Mouse (Mus musculus) MEL (cell line): ENCODE results near the gene Abhd4. TPM values are rescaled to one million over a fixed set of nuclear protein-coding genes. Genes with fewer than 3 reads are reported as not detected.

ENCODE experiments used
- DNase-seq: peaks from one replicate; pipeline ENCODE4 v3.0.0; 2011; ENCODE audit warnings: low read depth, low spot score
- H3K27ac ChIP-seq: 2 replicates; pipeline ENCODE4 v1.5.1; 2012; ENCODE audit warnings: low read depth, mild to moderate bottlenecking, control low read depth, low read length, moderate library complexity; ENCODE audit not compliant: control insufficient read depth
- H3K27me3 ChIP-seq, 2 experiments: fragments of 150-350 bp in 1 of 2; sonication (generic) in 1 of 2; 2 replicates each; pipeline ENCODE4 v1.6.1; 2012; ENCODE audit warnings: low read length in 2 of 2, mild to moderate bottlenecking in 2 of 2, improper control_type of control experiment in 1 of 2, moderate library complexity in 1 of 2; ENCODE audit not compliant: insufficient read depth in 2 of 2, control insufficient read depth in 1 of 2
- H3K36me3 ChIP-seq, 2 experiments: 2 replicates each; pipeline ENCODE4 v1.6.1; 2012 to 2014; ENCODE audit warnings: low read length in 2 of 2, improper control_type of control experiment in 1 of 2, inconsistent platforms in 1 of 2, mild to moderate bottlenecking in 1 of 2; ENCODE audit not compliant: insufficient read depth in 2 of 2, control insufficient read depth in 1 of 2
- H3K4me1 ChIP-seq, 2 experiments: fragments of 150-350 bp in 1 of 2; sonication (generic) in 1 of 2; 2 replicates each; pipeline ENCODE4 v1.6.1; 2012; ENCODE audit warnings: low read length in 2 of 2, improper control_type of control experiment in 1 of 2, mild to moderate bottlenecking in 1 of 2; ENCODE audit not compliant: insufficient read depth in 2 of 2, control insufficient read depth in 1 of 2
- H3K4me3 ChIP-seq, 2 experiments: fragments of 150-350 bp in 1 of 2; sonication (generic) in 1 of 2; 2 replicates each; pipeline ENCODE4 v1.5.1; 2012; ENCODE audit warnings: low read depth in 2 of 2, low read length in 2 of 2, mild to moderate bottlenecking in 2 of 2, moderate library complexity in 2 of 2, control low read depth in 1 of 2, improper control_type of control experiment in 1 of 2; ENCODE audit not compliant: control insufficient read depth in 1 of 2, insufficient read depth in 1 of 2
- H3K79me2 ChIP-seq: 2 replicates; pipeline ENCODE4 v1.6.1; 2012; ENCODE audit warnings: mild to moderate bottlenecking, low read length, moderate library complexity; ENCODE audit not compliant: control insufficient read depth, poor library complexity, insufficient read depth
- H3K9ac ChIP-seq: 2 replicates; pipeline ENCODE4 v1.6.1; 2012; ENCODE audit warnings: low read depth, mild to moderate bottlenecking, control low read depth, low read length, moderate library complexity; ENCODE audit not compliant: control insufficient read depth, poor library complexity, severe bottlenecking
- H3K9me3 ChIP-seq: fragments of 150-350 bp; sonication (generic); replicated peaks from 2 replicates; pipeline ENCODE4 v1.6.1; 2012; ENCODE audit warnings: mild to moderate bottlenecking, low read length, improper control_type of control experiment, moderate library complexity; ENCODE audit not compliant: insufficient read depth
- CHD2 ChIP-seq: IDR thresholded peaks from 2 replicates; pipeline ENCODE4 v1.6.1; 2011; ENCODE audit warnings: low read length, improper control_type of control experiment
- E2F4 ChIP-seq: IDR thresholded peaks from 2 replicates; pipeline ENCODE4 v1.6.1; 2011; ENCODE audit warnings: low read depth, low read length, improper control_type of control experiment, borderline replicate concordance
- ELF1 ChIP-seq: IDR thresholded peaks from 2 replicates; pipeline ENCODE4 v1.6.1; 2014; ENCODE audit warnings: low read depth, mild to moderate bottlenecking, inconsistent platforms, low read length, improper control_type of control experiment, moderate library complexity
- EP300 ChIP-seq, 2 experiments: IDR thresholded peaks; 2 replicates each; pipeline ENCODE4 v1.6.1; 2011; ENCODE audit warnings: improper control_type of control experiment in 2 of 2, low read length in 2 of 2, low read depth in 1 of 2, mild to moderate bottlenecking in 1 of 2
- ETS1 ChIP-seq: IDR thresholded peaks from 2 replicates; pipeline ENCODE4 v1.6.1; 2012; ENCODE audit warnings: low read depth, mild to moderate bottlenecking, inconsistent platforms, low read length, improper control_type of control experiment, moderate library complexity
- GABPA ChIP-seq: IDR thresholded peaks from 2 replicates; pipeline ENCODE4 v1.6.1; 2012; ENCODE audit warnings: low read depth, mild to moderate bottlenecking, inconsistent platforms, low read length, improper control_type of control experiment, moderate library complexity
- GATA1 ChIP-seq: IDR thresholded peaks from 2 replicates; pipeline ENCODE4 v1.6.1; 2011; ENCODE audit warnings: low read depth, low read length, improper control_type of control experiment
- HCFC1 ChIP-seq: IDR thresholded peaks from 2 replicates; pipeline ENCODE4 v1.6.1; 2012; ENCODE audit warnings: low read depth, mild to moderate bottlenecking, inconsistent platforms, low read length, improper control_type of control experiment, moderate library complexity
- JUND ChIP-seq: IDR thresholded peaks from 2 replicates; pipeline ENCODE4 v1.6.1; 2011; ENCODE audit warnings: low read depth, mild to moderate bottlenecking, improper control_type of control experiment, low read length
- MAFK ChIP-seq: IDR thresholded peaks from 2 replicates; pipeline ENCODE4 v1.6.1; 2011; ENCODE audit warnings: low read depth, mild to moderate bottlenecking, low read length, improper control_type of control experiment, borderline replicate concordance
- MAX ChIP-seq: IDR thresholded peaks from 2 replicates; pipeline ENCODE4 v1.6.1; 2011; ENCODE audit warnings: low read length, improper control_type of control experiment
- MXI1 ChIP-seq: IDR thresholded peaks from 2 replicates; pipeline ENCODE4 v1.6.1; 2011; ENCODE audit warnings: mild to moderate bottlenecking, low read depth, low read length, improper control_type of control experiment
- MYC ChIP-seq: IDR thresholded peaks from 2 replicates; pipeline ENCODE4 v1.6.1; 2011; ENCODE audit warnings: low read depth, mild to moderate bottlenecking, low read length, improper control_type of control experiment, moderate library complexity
- NELFE ChIP-seq: IDR thresholded peaks from 2 replicates; pipeline ENCODE4 v1.6.1; 2011; ENCODE audit warnings: low read depth, low read length, improper control_type of control experiment
- POLR2A ChIP-seq, 2 experiments: IDR thresholded peaks; 2 replicates each; pipeline ENCODE4 v1.6.1; 2011 to 2012; ENCODE audit warnings: low read length in 2 of 2, mild to moderate bottlenecking in 2 of 2, control low read depth in 1 of 2, improper control_type of control experiment in 1 of 2, low read depth in 1 of 2, moderate library complexity in 1 of 2; ENCODE audit not compliant: control insufficient read depth in 1 of 2, insufficient read depth in 1 of 2, poor library complexity in 1 of 2
- POLR2AphosphoS2 ChIP-seq: IDR thresholded peaks from 2 replicates; pipeline ENCODE4 v1.6.1; 2011; ENCODE audit warnings: low read length, improper control_type of control experiment
- POLR2AphosphoS5 ChIP-seq: IDR thresholded peaks from 2 replicates; pipeline ENCODE4 v1.6.1; 2012; ENCODE audit warnings: low read depth, borderline replicate concordance, mild to moderate bottlenecking, inconsistent platforms, low read length, moderate library complexity, mixed read lengths
- RCOR1 ChIP-seq: IDR thresholded peaks from 2 replicates; pipeline ENCODE4 v1.6.1; 2012; ENCODE audit warnings: low read depth, mild to moderate bottlenecking, inconsistent platforms, low read length, improper control_type of control experiment
- SIN3A ChIP-seq: IDR thresholded peaks from 2 replicates; pipeline ENCODE4 v1.6.1; 2012; ENCODE audit warnings: low read length, improper control_type of control experiment, inconsistent platforms
- SMC3 ChIP-seq: IDR thresholded peaks from 2 replicates; pipeline ENCODE4 v1.6.1; 2011; ENCODE audit warnings: low read depth, low read length, improper control_type of control experiment
- TAL1 ChIP-seq: IDR thresholded peaks from 2 replicates; pipeline ENCODE4 v1.6.1; 2012; ENCODE audit warnings: mild to moderate bottlenecking, inconsistent platforms, low read length, moderate library complexity, mixed read lengths
- TBP ChIP-seq: IDR thresholded peaks from 2 replicates; pipeline ENCODE4 v1.8.0; 2011; ENCODE audit warnings: low read depth, low read length, improper control_type of control experiment
- TCF12 ChIP-seq: IDR thresholded peaks from 2 replicates; pipeline ENCODE4 v1.6.1; 2014; ENCODE audit warnings: low read depth, mild to moderate bottlenecking, inconsistent platforms, low read length, improper control_type of control experiment, moderate library complexity
- UBTF ChIP-seq: IDR thresholded peaks from 2 replicates; pipeline ENCODE4 v1.6.1; 2012; ENCODE audit warnings: low read depth, mild to moderate bottlenecking, inconsistent platforms, low read length, improper control_type of control experiment, moderate library complexity, borderline replicate concordance; ENCODE audit not compliant: insufficient read depth
- ZC3H11A ChIP-seq: IDR thresholded peaks from 2 replicates; pipeline ENCODE4 v1.6.1; 2012; ENCODE audit warnings: low read depth, mild to moderate bottlenecking, inconsistent platforms, low read length, improper control_type of control experiment
- ZMIZ1 ChIP-seq: IDR thresholded peaks from 2 replicates; pipeline ENCODE4 v1.6.1; 2012; ENCODE audit warnings: low read depth, mild to moderate bottlenecking, inconsistent platforms, low read length, improper control_type of control experiment, moderate library complexity
- polyA plus RNA-seq, 2 experiments: library from polyadenylated mRNA; stranded (reverse) in 1 of 2; unstranded in 1 of 2; fragments of >175 nt in 1 of 2; fragments of >200 nt in 1 of 2; gene quantifications; 2 replicates each; pipeline versions ENCODE4 v1.2.1 to v1.2.4; 2012; ENCODE audit warnings: low replicate concordance in 2 of 2, low read depth in 1 of 2; ENCODE audit not compliant: insufficient read length in 2 of 2, insufficient read depth in 1 of 2, missing spikeins in 1 of 2
- total RNA-seq: library from RNA; depleted of rRNA; stranded (reverse); fragments of 300-350 nt; gene quantifications from 2 replicates; pipeline ENCODE4 v1.2.3, GENCODE M21; 2012

The Abhd4 gene
- total and polyA plus RNA-seq, 3 experiments, result 13.1 to 32.0 TPM; not detected in 1

- Histone ChIP-seq H3K79me2 (peaks cover 45% of the 10 kb centered on the region), H3K27me3 (no peaks in the 10 kb centered on the region), H3K9me3 (no peaks in the 10 kb centered on the region), H3K4me3 (no peak overlapping the region), H3K36me3 (peaks cover 16 to 17% of the 10 kb centered on the region in 2 experiments), H3K27ac (no peak overlapping the region), H3K4me1 (peaks cover 2 to 18% of the 10 kb centered on the region in 2 experiments), H3K9ac (no peak overlapping the region)
- no peak for TF ChIP-seq TBP
- DNase-seq, result no peak
These were observed 7.8 kb upstream of the Abhd4 start for GRCm38 (mm10) chr14:54246232-54246631.

- TF ChIP-seq POLR2A (IDR thresholded peaks at IDR 0.05; ENCODE audit: control insufficient read depth in 1 of 2, insufficient read depth in 1 of 2, low read depth in 1 of 2, low read length in 2 of 2, poor library complexity in 1 of 2) (no peak), SIN3A (no peak), ELF1 (no peak), NELFE (no peak), E2F4 (no peak), HCFC1 (no peak), JUND (no peak), UBTF (no peak), SMC3 (no peak)
- peaks cover 11 to 25% of the 10 kb centered on the region in 2 experiments for H3K36me3 ChIP-seq
- H3K4me1 ChIP-seq, result peaks cover 2 to 22% of the 10 kb centered on the region in 2 experiments
- no peaks in the 10 kb centered on the region for H3K27me3 ChIP-seq
- H3K79me2 ChIP-seq, result peaks cover 53% of the 10 kb centered on the region
- no peak for DNase-seq
- no peak overlapping the region for H3K27ac ChIP-seq
- no peaks in the 10 kb centered on the region for H3K9me3 ChIP-seq
- H3K9ac ChIP-seq, result no peak overlapping the region
- H3K4me3 ChIP-seq, result no peak overlapping the region
These were observed 4.7 kb upstream of the Abhd4 start for GRCm38 (mm10) chr14:54249326-54249725.

- H3K4me1 ChIP-seq, result peaks cover 2 to 22% of the 10 kb centered on the region in 2 experiments
These were observed 3.9 kb upstream of the Abhd4 start for GRCm38 (mm10) chr14:54250122-54250521.

More at GRCm38 (mm10) chr14:54250122-54250521, 3.9 kb upstream of the Abhd4 start:
- DNase-seq, result peak; percentile 32
- Histone ChIP-seq H3K9me3 (no peaks in the 10 kb centered on the region), H3K36me3 (peaks cover 6 to 25% of the 10 kb centered on the region in 2 experiments), H3K79me2 (peaks cover 50% of the 10 kb centered on the region), H3K27ac (no peak overlapping the region), H3K9ac (no peak overlapping the region), H3K27me3 (no peaks in the 10 kb centered on the region), H3K4me3 (no peak overlapping the region)
- peak; percentile 35; the same call in 1 of the 2 replicates for TF ChIP-seq GATA1
- no peak for TF ChIP-seq ELF1
- no peak for TF ChIP-seq TBP
- TF ChIP-seq CHD2, result no peak
- no peak for TF ChIP-seq MYC
- TF ChIP-seq ZMIZ1, result no peak
- TF ChIP-seq ZC3H11A, result no peak
- no peak for TF ChIP-seq POLR2AphosphoS2
- TF ChIP-seq MAFK, result no peak
- TF ChIP-seq TCF12, result peak; percentile 30; the same call in 1 of the 2 replicates
- TF ChIP-seq TAL1, result peak; percentile 53
- peak in 1 of 2 experiments; percentile 18; a peak in 1 of 4 replicates for TF ChIP-seq EP300 (IDR thresholded peaks at IDR 0.05; ENCODE audit: low read depth in 1 of 2, low read length in 2 of 2)
- TF ChIP-seq GABPA, result no peak
- no peak for TF ChIP-seq MAX
- TF ChIP-seq POLR2AphosphoS5, result no peak
- TF ChIP-seq MXI1, result no peak
- no peak for TF ChIP-seq RCOR1
- 0 out of 2 replicates have a peak, but pooled peaks have one; percentile 41 for TF ChIP-seq ETS1
- no peak for TF ChIP-seq SIN3A
- no peak for TF ChIP-seq POLR2A (IDR thresholded peaks at IDR 0.05; ENCODE audit: control insufficient read depth in 1 of 2, insufficient read depth in 1 of 2, low read depth in 1 of 2, low read length in 2 of 2, poor library complexity in 1 of 2)
